Mouse (Mus musculus) heart, postnatal 0 days (tissue): Measurements from ENCODE around the gene Kif19a. TPM values are rescaled to one million over a fixed set of nuclear protein-coding genes. Genes with fewer than 3 reads are reported as not detected.
A peak's percentile ranks its signal among the peaks of the same experiment; 100 is the strongest.

Experiments used
- ATAC-seq: fragments of 200-750 bp; cut with Nextera tagmentation; 2 replicates; pipeline ENCODE4 v1.8.0; 2017; ENCODE audit warnings: low read depth, moderate number of reproducible peaks, moderate library complexity; ENCODE audit not compliant: insufficient read depth
- DNase-seq: peaks from one replicate; pipeline ENCODE4 v3.0.0-alpha.2; 2016; ENCODE audit warnings: low spot score
- H3K27ac ChIP-seq: fragments of 300-500 bp; sonication (generic); 2 replicates; pipeline ENCODE4 v1.5.1; 2014; ENCODE audit warnings: low read depth, mild to moderate bottlenecking
- H3K27me3 ChIP-seq: fragments of 300-500 bp; sonication (generic); 2 replicates; pipeline ENCODE4 v1.6.1; 2014; ENCODE audit warnings: low read length, mixed read lengths; ENCODE audit not compliant: control insufficient read depth, insufficient read depth
- H3K36me3 ChIP-seq: fragments of 300-500 bp; sonication (generic); replicated peaks from 2 replicates; pipeline ENCODE4 v1.6.1; 2014; ENCODE audit warnings: low read length, mixed read lengths; ENCODE audit not compliant: control insufficient read depth, insufficient read depth
- H3K4me1 ChIP-seq: fragments of 300-500 bp; sonication (generic); 2 replicates; pipeline ENCODE4 v1.6.1; 2014; ENCODE audit warnings: antibody characterized with exemption; ENCODE audit not compliant: control insufficient read depth, insufficient read depth
- H3K4me2 ChIP-seq: fragments of 300-500 bp; sonication (generic); 2 replicates; pipeline ENCODE4 v1.6.1; 2014; ENCODE audit warnings: low read depth, mild to moderate bottlenecking, low read length, moderate library complexity
- H3K4me3 ChIP-seq: fragments of 300-500 bp; sonication (generic); 2 replicates; pipeline ENCODE4 v1.5.1; 2014; ENCODE audit warnings: low read depth, low read length
- H3K9ac ChIP-seq: fragments of 300-500 bp; sonication (generic); replicated peaks from 2 replicates; pipeline ENCODE4 v1.6.1; 2014; ENCODE audit warnings: low read depth, low read length, mixed read lengths
- H3K9me3 ChIP-seq: fragments of 300-500 bp; sonication (generic); replicated peaks from 2 replicates; pipeline ENCODE4 v1.6.1; 2016; ENCODE audit warnings: low read length; ENCODE audit not compliant: control insufficient read depth
- CTCF ChIP-seq: IDR thresholded peaks from 2 replicates; pipeline ENCODE4 v1.5.1; 2016; ENCODE audit warnings: antibody characterized with exemption, control low read depth, low read depth
- EP300 ChIP-seq: IDR thresholded peaks from 2 replicates; pipeline ENCODE4 v1.6.1; 2016; ENCODE audit warnings: antibody characterized with exemption, low read depth
- WGBS: fragments of 180-500 bp; shearing (Covaris S2); extraction: QIAGEN DNeasy Blood & Tissue Kit; methylation state at CpG from one replicate; pipeline ENCODE4 v1.1.7; 2014; 5-methylcytosine and 5-hydroxymethylcytosine counted together
- polyA plus RNA-seq: library from polyadenylated mRNA; unstranded; fragments of >200 nt; fragmentation: Nextera tagmentation; extraction: Ambion mirVana; gene quantifications from 2 replicates; pipeline ENCODE4 v1.2.1, GENCODE M21; 2015
- total RNA-seq: library from RNA; depleted of rRNA; stranded (reverse); fragments of >200 nt; gene quantifications from 2 replicates; pipeline ENCODE4 v1.2.3, GENCODE M21; 2014; ENCODE audit warnings: low replicate concordance

The Kif19a gene
- total and polyA plus RNA-seq, 2 experiments from 2014 or later, result 0.08 TPM; not detected in 1

- no peak overlapping the region for H3K4me2 ChIP-seq
- no peaks in the 10 kb centered on the region for H3K36me3 ChIP-seq
- WGBS, result 32% methylated on average over 4 of the region's 4 CpGs
- no peak overlapping the region for H3K27ac ChIP-seq
- no peak overlapping the region for H3K9ac ChIP-seq
- H3K27me3 ChIP-seq, result peaks cover 94% of the 10 kb centered on the region
- no peak for TF ChIP-seq EP300
- TF ChIP-seq CTCF, result peak; percentile 24; the same call in 1 of the 2 replicates
- DNase-seq (no peak), ATAC-seq (no peak)
- H3K9me3 ChIP-seq, result no peaks in the 10 kb centered on the region
- 0 out of 2 replicates have a peak, but pooled peaks cover 13% of the 10 kb centered on the region for H3K4me1 ChIP-seq
- H3K4me3 ChIP-seq, result no peak overlapping the region
Measured at GRCm38 (mm10) chr11:114790841-114791240, 25.7 kb downstream of the Kif19a start.

GRCm38 (mm10) chr11:114791351-114791889, 26.2 kb downstream of the Kif19a start:
- H3K4me1 ChIP-seq, result 0 out of 2 replicates have a peak, but pooled peaks cover 13% of the 10 kb centered on the region
- TF ChIP-seq CTCF, result no peak
- TF ChIP-seq EP300, result no peak
- 4% methylated on average over 44 of the region's 50 CpGs for WGBS
- H3K9me3 ChIP-seq, result no peaks in the 10 kb centered on the region
- H3K27ac ChIP-seq, result no peak overlapping the region
- H3K36me3 ChIP-seq, result no peaks in the 10 kb centered on the region
- no peak overlapping the region for H3K9ac ChIP-seq
- DNase-seq (no peak), ATAC-seq (no peak)
- H3K4me2 ChIP-seq, result peak overlapping the region; percentile 60
- H3K27me3 ChIP-seq, result peaks cover 88% of the 10 kb centered on the region
- H3K4me3 ChIP-seq, result peak overlapping the region; percentile 45

- H3K4me1 ChIP-seq, result 0 out of 2 replicates have a peak, but pooled peaks cover 13% of the 10 kb centered on the region
- peak overlapping the region; percentile 60 for H3K4me2 ChIP-seq
- TF ChIP-seq EP300, result no peak
- no peak for TF ChIP-seq CTCF
- no peak overlapping the region for H3K27ac ChIP-seq
- H3K27me3 ChIP-seq, result peaks cover 83% of the 10 kb centered on the region
- WGBS, result 2% methylated on average over 59 of the region's 59 CpGs
- H3K9me3 ChIP-seq, result no peaks in the 10 kb centered on the region
- DNase-seq (no peak), ATAC-seq (no peak)
- peak overlapping the region; percentile 45 for H3K4me3 ChIP-seq
- H3K9ac ChIP-seq, result no peak overlapping the region
- H3K36me3 ChIP-seq, result no peaks in the 10 kb centered on the region
Measured at GRCm38 (mm10) chr11:114791891-114792411, 26.8 kb downstream of the Kif19a start.

GRCm38 (mm10) chr11:114792931-114793494, 27.8 kb downstream of the Kif19a start:
- H3K27ac ChIP-seq, result no peak overlapping the region
- H3K4me2 ChIP-seq, result no peak overlapping the region
- no peak for TF ChIP-seq CTCF
- no peak for TF ChIP-seq EP300
- H3K27me3 ChIP-seq, result peaks cover 76% of the 10 kb centered on the region
- 49% methylated on average over 5 of the region's 5 CpGs for WGBS
- H3K9ac ChIP-seq, result no peak overlapping the region
- ATAC-seq, result no peak
- H3K36me3 ChIP-seq, result no peaks in the 10 kb centered on the region
- no peaks in the 10 kb centered on the region for H3K9me3 ChIP-seq
- H3K4me1 ChIP-seq, result 0 out of 2 replicates have a peak, but pooled peaks cover 13% of the 10 kb centered on the region
- no peak for DNase-seq
- H3K4me3 ChIP-seq, result no peak overlapping the region

- no peak overlapping the region for H3K4me3 ChIP-seq
- 64% methylated on average over 19 of the region's 19 CpGs for WGBS
Measured at GRCm38 (mm10) chr11:114793868-114794545, 28.8 kb downstream of the Kif19a start.

More at GRCm38 (mm10) chr11:114793868-114794545, 28.8 kb downstream of the Kif19a start:
- Histone ChIP-seq H3K4me2 (no peak overlapping the region), H3K27me3 (peaks cover 66% of the 10 kb centered on the region), H3K9me3 (no peaks in the 10 kb centered on the region), H3K9ac (no peak overlapping the region), H3K4me1 (0 out of 2 replicates have a peak, but pooled peaks cover 13% of the 10 kb centered on the region), H3K27ac (no peak overlapping the region), H3K36me3 (no peaks in the 10 kb centered on the region)
- ATAC-seq (no peak), DNase-seq (no peak)
- no peak for TF ChIP-seq CTCF
- TF ChIP-seq EP300, result no peak
